15 mouse cellular contexts compared by ENCODE assay signal in genomic region chr4:80941978-80942377, GRCm38 (mm10). TPM values are rescaled to one million over a fixed set of nuclear protein-coding genes. Genes with fewer than 3 reads are reported as not detected.
"Had no signal": no experiment of that assay in that cellular context is flagged by ENCODE, and none has a peak within 500 bp of the region (broad histone marks: within the 10 kb centered on the region; RNA-seq: fewer than 3 reads in every experiment).

No protein-coding gene starts in this region.

- H3K4me2 ChIP-seq: limb, embryonic 13.5 days; liver, embryonic 13.5 days; neural tube, embryonic 12.5 days; stomach, embryonic 15.5 days had no signal

- H3K27me3 ChIP-seq: limb, embryonic 13.5 days; liver, embryonic 13.5 days; neural tube, embryonic 12.5 days; stomach, embryonic 15.5 days had no signal

- H3K4me3 ChIP-seq: limb, embryonic 13.5 days; liver, embryonic 13.5 days; neural tube, embryonic 12.5 days; stomach, embryonic 15.5 days had no signal

- DNase-seq: kidney, adult 18-20 months; kidney, postnatal 36 days; left cerebral cortex, postnatal 4 days; liver, embryonic 13.5 days; lung, adult 18-20 months; midbrain, embryonic 14.5 days; spleen, adult 18-20 months; thymus, adult 2 months; thymus, postnatal 36 days had no signal

- H3K9me3 ChIP-seq: limb, embryonic 13.5 days; liver, embryonic 13.5 days; neural tube, embryonic 12.5 days; stomach, embryonic 15.5 days had no signal

- H3K27ac ChIP-seq: limb, embryonic 13.5 days; liver, embryonic 13.5 days; neural tube, embryonic 12.5 days; stomach, embryonic 15.5 days had no signal

- H3K4me1 ChIP-seq: limb, embryonic 13.5 days; liver, embryonic 13.5 days; neural tube, embryonic 12.5 days; stomach, embryonic 15.5 days had no signal

- H3K36me3 ChIP-seq: limb, embryonic 13.5 days; liver, embryonic 13.5 days; neural tube, embryonic 12.5 days; stomach, embryonic 15.5 days had no signal

- H3K9ac ChIP-seq: limb, embryonic 13.5 days; liver, embryonic 13.5 days; neural tube, embryonic 12.5 days; stomach, embryonic 15.5 days had no signal

RNA-seq across cellular contexts. Expression of gene Lurap1l, which starts 31.5 kb away (rescaled TPM):
- total RNA-seq: megakaryocyte progenitor cell, adult 5-6 weeks; monocyte, adult 5-6 weeks; neutrophil, adult 5-6 weeks had no signal
